Mouse (Mus musculus): ENCODE results near the gene Gmds.

The Gmds gene

GRCm38 (mm10) chr13:32026226-32026975 is 312.1 kb downstream of the Gmds start:
- no peak for DNase-seq (ENCODE audit: low spot score)

GRCm38 (mm10) chr13:32024822-32025221 is 313.7 kb downstream of the Gmds start:
- no peak for DNase-seq (ENCODE audit: low spot score)

- DNase-seq (ENCODE audit: low spot score): no peak
These were observed 317.9 kb downstream of the Gmds start for GRCm38 (mm10) chr13:32020455-32021249.

- no peak for DNase-seq (ENCODE audit: low spot score)
These were observed 319.3 kb downstream of the Gmds start for GRCm38 (mm10) chr13:32019256-32019620.

GRCm38 (mm10) chr13:32018518-32019255 is 319.9 kb downstream of the Gmds start:
- DNase-seq (ENCODE audit: low spot score): peak; percentile 9

GRCm38 (mm10) chr13:32008802-32009201 is 329.7 kb downstream of the Gmds start:
- DNase-seq (ENCODE audit: low spot score): no peak

GRCm38 (mm10) chr13:32008116-32008641 is 330.4 kb downstream of the Gmds start:
- no peak for DNase-seq (ENCODE audit: low spot score)

- DNase-seq (ENCODE audit: low spot score): no peak
These were observed 345.1 kb downstream of the Gmds start for GRCm38 (mm10) chr13:31993391-31993790.

- no peak for DNase-seq (ENCODE audit: low spot score)
These were observed 345.9 kb downstream of the Gmds start for GRCm38 (mm10) chr13:31992409-31993201.

- no peak for DNase-seq (ENCODE audit: low spot score)
These were observed 357.3 kb downstream of the Gmds start for GRCm38 (mm10) chr13:31981198-31981597.

GRCm38 (mm10) chr13:31978126-31978525 is 360.4 kb downstream of the Gmds start:
- DNase-seq (ENCODE audit: low spot score): no peak

GRCm38 (mm10) chr13:31974751-31975479 is 363.6 kb downstream of the Gmds start:
- DNase-seq (ENCODE audit: low spot score): no peak

- DNase-seq (ENCODE audit: low spot score): no peak
These were observed 367.5 kb downstream of the Gmds start for GRCm38 (mm10) chr13:31971040-31971501.

GRCm38 (mm10) chr13:31968272-31968671 is 370.3 kb downstream of the Gmds start:
- DNase-seq (ENCODE audit: low spot score): no peak

- DNase-seq (ENCODE audit: low spot score): no peak
These were observed 371.5 kb downstream of the Gmds start for GRCm38 (mm10) chr13:31966931-31967532.

GRCm38 (mm10) chr13:31960514-31960913 is 378.0 kb downstream of the Gmds start:
- DNase-seq (ENCODE audit: low spot score): no peak

GRCm38 (mm10) chr13:31958346-31959335 is 379.9 kb downstream of the Gmds start:
- DNase-seq (ENCODE audit: low spot score): no peak

- no peak for DNase-seq (ENCODE audit: low spot score)
These were observed 382.0 kb downstream of the Gmds start for GRCm38 (mm10) chr13:31956584-31956983.

GRCm38 (mm10) chr13:31956112-31956511 is 382.4 kb downstream of the Gmds start:
- DNase-seq (ENCODE audit: low spot score): no peak
